Mouse (Mus musculus): ENCODE data around the gene Tas2r144. TPM values are rescaled to one million over a fixed set of nuclear protein-coding genes. Genes with fewer than 3 reads are reported as not detected.

Gene Tas2r144
- not detected in 2 replicates for polyA plus RNA-seq (2014; fragmentation: Nextera tagmentation; extraction: Ambion mirVana)

DNA sequence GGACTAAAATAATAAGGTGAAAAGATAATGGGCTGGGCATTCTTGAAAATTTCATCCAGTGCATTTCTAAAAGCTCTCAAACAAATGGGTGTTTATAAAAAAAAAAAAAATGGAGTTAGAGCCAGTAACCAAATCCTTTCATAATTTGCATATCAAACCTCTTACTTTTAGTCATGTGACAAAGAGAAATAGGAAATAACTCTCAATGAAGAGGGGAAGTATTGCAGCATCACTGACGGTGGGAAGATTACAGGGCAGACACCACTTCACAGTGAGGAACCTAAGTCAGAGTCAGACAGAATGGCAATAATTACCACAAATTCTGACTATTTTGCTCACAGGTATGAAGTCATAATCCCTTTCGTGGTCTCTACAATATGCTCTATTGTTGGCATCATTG is at the start of gene Tas2r144:
Gene Tas2r144 (plus strand): TSS at position 301 of the 400 bp plus-strand sequence.
- no peak for TF ChIP-seq CTCF (IDR thresholded peaks at IDR 0.05; ENCODE audit: low read depth)
- no peak for ATAC-seq (ENCODE audit: insufficient read depth)
- no peak within 1 kb of the TSS for H3K4me2 ChIP-seq

DNA sequence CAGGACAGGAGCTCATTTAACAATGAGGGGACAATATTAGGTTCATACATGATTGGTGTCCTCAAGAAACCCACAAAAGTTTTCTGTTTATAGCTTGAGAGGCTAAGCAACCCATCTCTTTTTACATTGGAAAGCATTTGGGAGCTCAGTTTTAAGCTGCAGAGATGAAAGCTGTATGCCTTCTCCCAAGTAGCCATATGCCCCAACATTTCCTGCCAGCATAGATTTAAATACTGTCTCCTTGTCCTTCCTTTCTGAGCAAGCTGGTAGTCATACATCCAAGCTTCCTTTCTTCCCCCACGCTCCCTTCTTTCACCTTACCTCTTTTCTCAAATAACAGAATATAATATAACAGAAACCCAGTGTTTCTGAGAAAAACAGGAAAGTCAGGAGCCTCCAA is 32.7 kb upstream of the Tas2r144 start:
- WGBS, result 55% methylated on average over 1 of the region's 1 CpGs
- Histone ChIP-seq H3K36me3 (ENCODE audit: insufficient read depth) (no peaks in the 10 kb centered on the region), H3K4me1 (ENCODE audit: insufficient read depth) (no peaks in the 10 kb centered on the region), H3K27me3 (ENCODE audit: insufficient read depth, low read length) (no peaks in the 10 kb centered on the region), H3K4me2 (no peak overlapping the region), H3K4me3 (ENCODE audit: low read depth, low read length) (no peak overlapping the region), H3K9ac (no peak overlapping the region), H3K9me3 (ENCODE audit: low read depth, low read length) (no peaks in the 10 kb centered on the region), H3K27ac (ENCODE audit: low read depth) (no peak overlapping the region)
- DNase-seq (no peak), ATAC-seq (ENCODE audit: insufficient read depth) (no peak)
- TF ChIP-seq CTCF (IDR thresholded peaks at IDR 0.05; ENCODE audit: low read depth), result no peak

More for the DNA sequence above, at the start of gene Tas2r144:
- Histone ChIP-seq H3K36me3 (ENCODE audit: insufficient read depth) (no peaks in the 10 kb centered on the region), H3K27me3 (ENCODE audit: insufficient read depth, low read length) (no peaks in the 10 kb centered on the region), H3K27ac (ENCODE audit: low read depth) (no peak within 1 kb of the TSS), H3K9me3 (ENCODE audit: low read depth, low read length) (no peaks in the 10 kb centered on the region), H3K9ac (no peak within 1 kb of the TSS), H3K4me3 (ENCODE audit: low read depth, low read length) (no peak within 1 kb of the TSS), H3K4me1 (ENCODE audit: insufficient read depth) (no peaks in the 10 kb centered on the region)
- DNase-seq, result no peak
- 81% methylated on average over 2 of the region's 2 CpGs for WGBS

DNA sequence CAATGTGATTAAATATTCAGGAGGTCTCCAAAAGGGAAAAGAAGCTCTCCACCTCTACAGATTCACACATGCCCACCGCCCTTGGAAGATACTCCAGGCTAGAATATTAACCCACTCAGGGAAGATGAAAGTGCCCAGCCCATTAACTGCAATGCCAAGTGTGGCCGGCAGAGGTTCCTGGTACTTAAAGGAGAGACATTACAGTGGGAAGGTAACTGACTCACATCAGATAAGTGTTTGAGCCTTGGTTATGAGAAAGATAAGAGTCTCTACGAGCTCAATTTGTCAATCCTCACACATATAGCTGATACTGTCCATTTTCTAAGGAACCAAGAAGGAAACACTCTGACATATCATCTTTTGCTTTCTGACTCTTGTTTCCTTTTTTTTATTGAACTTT is 28.9 kb upstream of the Tas2r144 start:
- ATAC-seq (ENCODE audit: insufficient read depth) (no peak), DNase-seq (peak; percentile 3)
- H3K36me3 ChIP-seq (ENCODE audit: insufficient read depth), result no peaks in the 10 kb centered on the region
- no peak overlapping the region for H3K27ac ChIP-seq (ENCODE audit: low read depth)
- no peaks in the 10 kb centered on the region for H3K9me3 ChIP-seq (ENCODE audit: low read depth, low read length)
- TF ChIP-seq CTCF (IDR thresholded peaks at IDR 0.05; ENCODE audit: low read depth), result peak; percentile 47
- no peaks in the 10 kb centered on the region for H3K4me1 ChIP-seq (ENCODE audit: insufficient read depth)
- WGBS, result 38% methylated on average over 3 of the region's 3 CpGs
- H3K9ac ChIP-seq, result no peak overlapping the region
- no peaks in the 10 kb centered on the region for H3K27me3 ChIP-seq (ENCODE audit: insufficient read depth, low read length)
- H3K4me3 ChIP-seq (ENCODE audit: low read depth, low read length), result no peak overlapping the region
- H3K4me2 ChIP-seq, result no peak overlapping the region

DNA sequence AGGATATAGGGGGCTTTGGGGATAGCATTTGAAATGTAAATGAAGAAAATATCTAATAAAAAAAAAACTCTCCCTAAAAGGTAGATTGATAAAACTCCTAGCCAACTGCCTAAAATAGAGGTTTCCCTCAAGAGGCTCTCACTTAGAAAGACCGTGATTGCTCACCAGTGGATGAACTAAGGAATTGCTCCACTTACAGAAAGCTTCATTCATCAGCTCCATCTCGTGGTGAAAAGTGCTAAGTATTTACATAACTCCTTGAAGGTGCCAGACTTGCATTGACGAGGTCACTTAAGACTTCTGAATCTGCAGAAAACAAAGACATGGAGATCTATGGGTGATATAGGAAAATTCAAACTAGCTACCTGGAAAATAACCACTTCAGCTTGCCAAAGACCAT is 17.4 kb upstream of the Tas2r144 start:
- DNase-seq, result peak; percentile 71
- ATAC-seq (ENCODE audit: insufficient read depth), result peak; percentile 63
- no peaks in the 10 kb centered on the region for H3K27me3 ChIP-seq (ENCODE audit: insufficient read depth, low read length)
- no peaks in the 10 kb centered on the region for H3K4me1 ChIP-seq (ENCODE audit: insufficient read depth)
- 10% methylated on average over 3 of the region's 3 CpGs for WGBS
- H3K27ac ChIP-seq (ENCODE audit: low read depth), result no peak overlapping the region
- H3K9ac ChIP-seq, result no peak overlapping the region
- H3K9me3 ChIP-seq (ENCODE audit: low read depth, low read length), result no peaks in the 10 kb centered on the region
- H3K36me3 ChIP-seq (ENCODE audit: insufficient read depth), result no peaks in the 10 kb centered on the region
- no peak overlapping the region for H3K4me2 ChIP-seq
- no peak overlapping the region for H3K4me3 ChIP-seq (ENCODE audit: low read depth, low read length)
- TF ChIP-seq CTCF (IDR thresholded peaks at IDR 0.05; ENCODE audit: low read depth), result peak; percentile 55

DNA sequence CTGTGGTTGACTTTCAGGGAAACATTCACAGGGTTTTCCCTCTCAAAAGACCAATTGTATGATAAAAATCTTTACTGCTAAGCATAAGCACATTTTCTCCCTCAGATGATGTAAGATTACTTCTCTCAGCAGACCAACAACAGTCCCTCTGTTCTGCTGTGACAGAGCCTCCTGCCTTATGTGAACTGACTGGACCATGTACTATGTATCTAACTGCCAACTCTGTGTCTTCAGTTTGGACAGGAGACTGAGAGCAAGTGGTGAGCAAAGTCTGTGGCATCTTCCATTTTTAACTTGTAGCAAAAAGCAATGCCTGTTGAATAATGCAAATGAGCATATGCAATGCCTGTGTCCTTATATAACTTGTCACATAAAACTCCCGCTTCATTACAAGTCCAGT is 15.6 kb upstream of the Tas2r144 start:
- WGBS, result 68% methylated on average over 1 of the region's 1 CpGs
- DNase-seq, result no peak
- Histone ChIP-seq H3K9ac (no peak overlapping the region), H3K9me3 (ENCODE audit: low read depth, low read length) (no peaks in the 10 kb centered on the region), H3K4me2 (no peak overlapping the region), H3K4me1 (ENCODE audit: insufficient read depth) (no peaks in the 10 kb centered on the region), H3K27ac (ENCODE audit: low read depth) (no peak overlapping the region), H3K36me3 (ENCODE audit: insufficient read depth) (no peaks in the 10 kb centered on the region), H3K27me3 (ENCODE audit: insufficient read depth, low read length) (no peaks in the 10 kb centered on the region), H3K4me3 (ENCODE audit: low read depth, low read length) (no peak overlapping the region)
- no peak for ATAC-seq (ENCODE audit: insufficient read depth)
- TF ChIP-seq CTCF (IDR thresholded peaks at IDR 0.05; ENCODE audit: low read depth), result no peak

DNA sequence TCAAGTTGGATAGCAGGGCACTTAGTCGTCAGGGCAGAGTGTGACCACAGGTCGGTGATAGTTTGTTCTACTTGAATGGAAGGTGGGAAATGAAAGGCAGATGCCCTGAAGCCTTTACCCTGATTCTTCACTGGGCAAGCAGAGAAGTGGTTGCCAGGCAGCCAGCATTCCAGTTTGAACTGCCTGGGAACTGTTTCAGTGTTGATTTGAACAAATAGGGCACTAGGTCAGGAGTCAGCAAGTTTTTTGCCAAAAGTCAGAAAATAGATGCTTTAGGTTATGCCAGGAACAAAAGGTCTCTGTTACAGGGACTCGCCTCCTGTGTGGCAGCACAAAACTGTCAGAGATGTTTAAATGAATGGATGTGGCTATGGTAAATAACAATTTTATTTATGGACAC is 7.2 kb downstream of the Tas2r144 start:
- no peaks in the 10 kb centered on the region for H3K4me1 ChIP-seq (ENCODE audit: insufficient read depth)
- no peak overlapping the region for H3K9ac ChIP-seq
- TF ChIP-seq CTCF (IDR thresholded peaks at IDR 0.05; ENCODE audit: low read depth), result no peak
- WGBS, result 59% methylated on average over 3 of the region's 3 CpGs
- ATAC-seq (ENCODE audit: insufficient read depth) (no peak), DNase-seq (no peak)
- H3K27me3 ChIP-seq (ENCODE audit: insufficient read depth, low read length), result no peaks in the 10 kb centered on the region
- no peak overlapping the region for H3K27ac ChIP-seq (ENCODE audit: low read depth)
- H3K4me3 ChIP-seq (ENCODE audit: low read depth, low read length), result no peak overlapping the region
- H3K9me3 ChIP-seq (ENCODE audit: low read depth, low read length), result no peaks in the 10 kb centered on the region
- no peak overlapping the region for H3K4me2 ChIP-seq
- H3K36me3 ChIP-seq (ENCODE audit: insufficient read depth), result no peaks in the 10 kb centered on the region

DNA sequence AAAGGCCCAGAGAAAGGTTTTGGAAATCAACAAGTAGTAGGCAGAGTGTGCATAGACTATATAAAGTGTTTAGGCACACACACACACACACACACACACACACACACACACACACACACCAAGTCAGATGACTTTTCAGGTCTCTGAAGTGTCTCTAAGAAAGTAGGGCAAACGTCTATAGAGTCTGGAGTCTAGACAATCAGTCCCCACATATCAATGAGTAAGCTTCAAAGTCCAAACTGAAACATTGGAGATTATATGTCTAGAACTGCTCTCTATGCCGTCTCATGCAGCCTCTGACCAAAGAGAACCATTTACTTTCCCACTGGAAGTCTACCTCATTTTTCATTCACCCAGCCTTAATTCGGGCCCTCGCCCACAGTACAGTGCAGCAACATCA is 9.9 kb downstream of the Tas2r144 start:
- Histone ChIP-seq H3K4me3 (ENCODE audit: low read depth, low read length) (no peak overlapping the region), H3K4me1 (ENCODE audit: insufficient read depth) (no peaks in the 10 kb centered on the region), H3K9me3 (ENCODE audit: low read depth, low read length) (no peaks in the 10 kb centered on the region), H3K27me3 (ENCODE audit: insufficient read depth, low read length) (no peaks in the 10 kb centered on the region), H3K9ac (no peak overlapping the region), H3K4me2 (no peak overlapping the region), H3K36me3 (ENCODE audit: insufficient read depth) (no peaks in the 10 kb centered on the region), H3K27ac (ENCODE audit: low read depth) (no peak overlapping the region)
- DNase-seq (no peak), ATAC-seq (ENCODE audit: insufficient read depth) (no peak)
- TF ChIP-seq CTCF (IDR thresholded peaks at IDR 0.05; ENCODE audit: low read depth), result no peak
- WGBS, result 60% methylated on average over 4 of the region's 4 CpGs

All from lung, embryonic 14.5 days (tissue).